Comparison of ENCODE assay signal across 12 mouse cellular contexts in genomic region chr5:113973790-113974189, GRCm38 (mm10). TPM values are rescaled to one million over a fixed set of nuclear protein-coding genes. Genes with fewer than 3 reads are reported as not detected.
DNase-seq lines count a peak whose midpoint lies in the region; ATAC-seq lines count a peak whose summit lies in the region.
"Had no signal": no experiment of that assay in that cellular context is flagged by ENCODE, and none has a peak within 500 bp of the region (broad histone marks: within the 10 kb centered on the region; RNA-seq: fewer than 3 reads in every experiment).

No protein-coding gene starts in this region.

- H3K4me1 ChIP-seq in heart, embryonic 11.5 days (ENCODE audit: control insufficient read depth, insufficient read depth, low read length): peaks cover 60% of the 10 kb centered on the region
- peaks cover 47% of the 10 kb centered on the region for H3K4me1 ChIP-seq in neural tube, embryonic 13.5 days (replicated peaks)

- no peaks in the 10 kb centered on the region for H3K9me3 ChIP-seq in heart, embryonic 11.5 days (replicated peaks; ENCODE audit: control insufficient read depth, low read length)
- no peaks in the 10 kb centered on the region for H3K9me3 ChIP-seq in neural tube, embryonic 13.5 days
- H3K9me3 ChIP-seq: limb, embryonic 12.5 days had no signal

- peak overlapping the region; percentile 26 for H3K4me3 ChIP-seq in heart, embryonic 11.5 days (ENCODE audit: low read depth, low read length)
- no peak overlapping the region for H3K4me3 ChIP-seq in neural tube, embryonic 13.5 days
- H3K4me3 ChIP-seq: limb, embryonic 12.5 days had no signal

- WGBS in heart, embryonic 11.5 days (ENCODE audit: insufficient replicate concordance): 71% methylated on average over 8 of the region's 8 CpGs
- 87% methylated on average over 8 of the region's 8 CpGs for WGBS in neural tube, embryonic 13.5 days

- intact Hi-C loops in heart, postnatal 14 days (cut with DNase I): loop anchor here (2.0 kb wide), 1 partner anchor 15 kb away; no protein-coding TSS in a partner anchor

- H3K9ac ChIP-seq in heart, embryonic 11.5 days (ENCODE audit: low read depth, low read length): no peak overlapping the region
- no peak overlapping the region for H3K9ac ChIP-seq in neural tube, embryonic 13.5 days
- H3K9ac ChIP-seq: limb, embryonic 12.5 days had no signal

- ATAC-seq in heart, embryonic 11.5 days (replicated peaks; ENCODE audit: insufficient number of reproducible peaks, low FRiP score, low TSS enrichment): no peak
- no peak for ATAC-seq in neural tube, embryonic 13.5 days (ENCODE audit: low read depth)

- no peaks in the 10 kb centered on the region for H3K27me3 ChIP-seq in heart, embryonic 11.5 days (ENCODE audit: control insufficient read depth, insufficient read depth, low read length)
- no peaks in the 10 kb centered on the region for H3K27me3 ChIP-seq in neural tube, embryonic 13.5 days
- H3K27me3 ChIP-seq: limb, embryonic 12.5 days had no signal

- H3K36me3 ChIP-seq in heart, embryonic 11.5 days (ENCODE audit: control insufficient read depth, insufficient read depth, low read length): peaks cover 12% of the 10 kb centered on the region
- peaks cover 22% of the 10 kb centered on the region for H3K36me3 ChIP-seq in neural tube, embryonic 13.5 days

- DNase-seq in heart, postnatal 14 days: no peak
- DNase-seq in testis, postnatal 10 days (ENCODE audit: low spot score): peak; percentile 56
- DNase-seq in testis, postnatal 14 days (ENCODE audit: low spot score): no peak
- DNase-seq in kidney, postnatal 10 days: peak; percentile 50
- no peak for DNase-seq in thymus, postnatal 14 days
- no peak for DNase-seq in yolk sac, embryonic 10.5 days (ENCODE audit: low spot score)
- DNase-seq: cerebellum, adult 2 months had no signal

- H3K4me2 ChIP-seq in heart, embryonic 11.5 days: peak overlapping the region; percentile 63
- H3K4me2 ChIP-seq in neural tube, embryonic 13.5 days: 0 out of 2 replicates have a peak overlapping the region, but pooled peaks have one; percentile 23
- H3K4me2 ChIP-seq: limb, embryonic 12.5 days had no signal

- H3K27ac ChIP-seq in heart, embryonic 11.5 days (ENCODE audit: low read depth, low read length): peak overlapping the region; percentile 91
- H3K27ac ChIP-seq in neural tube, embryonic 13.5 days (replicated peaks): peak overlapping the region; percentile 69; the same call in 1 of the 2 replicates
- H3K27ac ChIP-seq: limb, embryonic 12.5 days had no signal

RNA-seq across cellular contexts. Expression of gene Ssh1, which starts 19.9 kb away (rescaled TPM):
- polyA plus RNA-seq in heart, embryonic 11.5 days (2014; fragmentation: Nextera tagmentation; extraction: Ambion mirVana): 18.2 and 35.8 TPM in 2 replicates
- 10 to 100 TPM; 13.0 to 13.9 TPM for total RNA-seq in heart, postnatal 14 days (2021)
- 12.9 and 16.8 TPM in 2 replicates for polyA plus RNA-seq in neural tube, embryonic 13.5 days (2015; fragmentation: Nextera tagmentation; extraction: Ambion mirVana)

RNA-seq across cellular contexts. Expression of gene Dao, which starts 29.7 kb away (rescaled TPM):
- not detected in 2 replicates for polyA plus RNA-seq in heart, embryonic 11.5 days (2014; fragmentation: Nextera tagmentation; extraction: Ambion mirVana)
- not detected for total RNA-seq in heart, postnatal 14 days (2021)
- not detected in 2 replicates for polyA plus RNA-seq in neural tube, embryonic 13.5 days (2015; fragmentation: Nextera tagmentation; extraction: Ambion mirVana)
- polyA plus RNA-seq: C2C12; limb, embryonic 12.5 days; neural tube, embryonic 14.5 days had no signal

Comparison
In these comparisons a context has a peak if more than half of its experiments do, and no peak if none do; other contexts are left out.
1. DNase-seq: peak in testis, postnatal 10 days (single experiment) and kidney, postnatal 10 days (single experiment); none in heart, postnatal 14 days (0 of 2), testis, postnatal 14 days (single experiment), thymus, postnatal 14 days (single experiment) and yolk sac, embryonic 10.5 days (single experiment).